Mouse (Mus musculus): ENCODE data around the gene Zbtb9. TPM values are rescaled to one million over a fixed set of nuclear protein-coding genes. Genes with fewer than 3 reads are reported as not detected.

Gene Zbtb9
- polyA plus RNA-seq, 1 experiment from 2014 or later = 9.1 TPM

GRCm38 (mm10) chr17:26959815-26960214, 13.2 kb upstream of the Zbtb9 start:
- ATAC-seq (ENCODE audit: low read depth) (no peak), DNase-seq (ENCODE audit: low spot score) (no peak)
- no peaks in the 10 kb centered on the region for H3K4me1 ChIP-seq (ENCODE audit: control insufficient read depth, insufficient read depth, low read length)
- H3K9ac ChIP-seq (ENCODE audit: low read depth, low read length) = no peak overlapping the region
- 96% methylated on average over 4 of the region's 4 CpGs for WGBS
- no peak overlapping the region for H3K4me2 ChIP-seq (ENCODE audit: low read depth, low read length)
- H3K9me3 ChIP-seq (ENCODE audit: control insufficient read depth, low read length) = no peaks in the 10 kb centered on the region
- no peaks in the 10 kb centered on the region for H3K27me3 ChIP-seq (replicated peaks; ENCODE audit: control insufficient read depth, insufficient read depth, low read length)
- H3K27ac ChIP-seq (replicated peaks; ENCODE audit: low read depth, low read length) = no peak overlapping the region
- H3K36me3 ChIP-seq (ENCODE audit: control insufficient read depth, insufficient read depth, low read length) = peaks cover 94% of the 10 kb centered on the region
- H3K4me3 ChIP-seq (ENCODE audit: low read depth, low read length) = no peak overlapping the region

DNA sequence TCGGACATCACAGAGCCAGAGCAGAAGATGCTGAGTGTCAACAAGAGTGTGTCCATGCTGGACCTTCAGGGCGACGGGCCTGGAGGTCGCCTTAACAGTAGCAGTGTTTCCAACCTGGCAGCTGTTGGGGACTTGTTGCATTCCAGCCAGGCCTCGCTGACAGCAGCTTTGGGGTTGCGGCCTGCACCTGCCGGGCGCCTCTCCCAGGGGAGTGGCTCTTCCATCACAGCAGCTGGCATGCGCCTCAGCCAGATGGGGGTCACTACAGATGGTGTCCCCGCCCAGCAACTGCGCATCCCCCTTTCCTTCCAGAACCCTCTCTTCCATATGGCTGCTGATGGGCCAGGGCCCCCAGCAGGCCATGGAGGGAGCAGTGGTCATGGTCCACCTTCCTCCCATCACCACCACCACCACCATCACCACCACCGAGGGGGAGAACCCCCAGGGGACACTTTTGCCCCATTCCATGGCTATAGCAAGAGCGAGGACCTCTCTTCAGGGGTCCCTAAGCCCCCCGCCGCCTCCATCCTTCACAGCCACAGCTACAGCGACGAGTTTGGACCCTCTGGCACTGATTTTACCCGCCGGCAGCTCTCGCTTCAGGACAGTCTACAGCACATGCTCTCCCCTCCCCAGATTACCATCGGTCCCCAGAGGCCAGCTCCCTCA, 11.3 kb upstream of the Zbtb9 start:
- Histone ChIP-seq H3K4me1 (ENCODE audit: control insufficient read depth, insufficient read depth, low read length) (no peaks in the 10 kb centered on the region), H3K9ac (ENCODE audit: low read depth, low read length) (no peak overlapping the region), H3K27ac (replicated peaks; ENCODE audit: low read depth, low read length) (no peak overlapping the region), H3K4me3 (ENCODE audit: low read depth, low read length) (no peak overlapping the region), H3K4me2 (ENCODE audit: low read depth, low read length) (no peak overlapping the region), H3K27me3 (replicated peaks; ENCODE audit: control insufficient read depth, insufficient read depth, low read length) (no peaks in the 10 kb centered on the region), H3K36me3 (ENCODE audit: control insufficient read depth, insufficient read depth, low read length) (peaks cover 92% of the 10 kb centered on the region), H3K9me3 (ENCODE audit: control insufficient read depth, low read length) (no peaks in the 10 kb centered on the region)
- 91% methylated on average over 17 of the region's 21 CpGs for WGBS
- ATAC-seq (ENCODE audit: low read depth) (peak; percentile 22; the same call in 1 of the 2 replicates), DNase-seq (ENCODE audit: low spot score) (peak; percentile 37)

GRCm38 (mm10) chr17:26966993-26967392, 6.0 kb upstream of the Zbtb9 start:
- Histone ChIP-seq H3K9ac (ENCODE audit: low read depth, low read length) (no peak overlapping the region), H3K4me2 (ENCODE audit: low read depth, low read length) (no peak overlapping the region), H3K4me3 (ENCODE audit: low read depth, low read length) (no peak overlapping the region), H3K27ac (replicated peaks; ENCODE audit: low read depth, low read length) (no peak overlapping the region), H3K4me1 (ENCODE audit: control insufficient read depth, insufficient read depth, low read length) (peaks cover 7% of the 10 kb centered on the region), H3K36me3 (ENCODE audit: control insufficient read depth, insufficient read depth, low read length) (peaks cover 64% of the 10 kb centered on the region), H3K27me3 (replicated peaks; ENCODE audit: control insufficient read depth, insufficient read depth, low read length) (no peaks in the 10 kb centered on the region), H3K9me3 (ENCODE audit: control insufficient read depth, low read length) (no peaks in the 10 kb centered on the region)
- no peak for ATAC-seq (ENCODE audit: low read depth)
- DNase-seq (ENCODE audit: low spot score) = no peak
- WGBS = 87% methylated on average over 11 of the region's 11 CpGs

- Histone ChIP-seq H3K4me1 (ENCODE audit: control insufficient read depth, insufficient read depth, low read length) (peaks cover 9% of the 10 kb centered on the region), H3K9me3 (ENCODE audit: control insufficient read depth, low read length) (no peaks in the 10 kb centered on the region), H3K4me3 (ENCODE audit: low read depth, low read length) (no peak overlapping the region), H3K4me2 (ENCODE audit: low read depth, low read length) (no peak overlapping the region), H3K9ac (ENCODE audit: low read depth, low read length) (no peak overlapping the region), H3K27ac (replicated peaks; ENCODE audit: low read depth, low read length) (no peak overlapping the region), H3K36me3 (ENCODE audit: control insufficient read depth, insufficient read depth, low read length) (peaks cover 59% of the 10 kb centered on the region), H3K27me3 (replicated peaks; ENCODE audit: control insufficient read depth, insufficient read depth, low read length) (no peaks in the 10 kb centered on the region)
- WGBS = 90% methylated on average over 6 of the region's 6 CpGs
- ATAC-seq (ENCODE audit: low read depth) = no peak
- no peak for DNase-seq (ENCODE audit: low spot score)
Measured at GRCm38 (mm10) chr17:26967477-26967876, 5.5 kb upstream of the Zbtb9 start.

GRCm38 (mm10) chr17:26968200-26968611, 4.8 kb upstream of the Zbtb9 start:
- WGBS = 80% methylated on average over 6 of the region's 6 CpGs

GRCm38 (mm10) chr17:26969257-26969656, 3.7 kb upstream of the Zbtb9 start:
- Histone ChIP-seq H3K4me3 (ENCODE audit: low read depth, low read length) (no peak overlapping the region), H3K27ac (replicated peaks; ENCODE audit: low read depth, low read length) (no peak overlapping the region), H3K9ac (ENCODE audit: low read depth, low read length) (no peak overlapping the region), H3K9me3 (ENCODE audit: control insufficient read depth, low read length) (no peaks in the 10 kb centered on the region), H3K36me3 (ENCODE audit: control insufficient read depth, insufficient read depth, low read length) (peaks cover 47% of the 10 kb centered on the region), H3K27me3 (replicated peaks; ENCODE audit: control insufficient read depth, insufficient read depth, low read length) (no peaks in the 10 kb centered on the region), H3K4me1 (ENCODE audit: control insufficient read depth, insufficient read depth, low read length) (peaks cover 16% of the 10 kb centered on the region), H3K4me2 (ENCODE audit: low read depth, low read length) (no peak overlapping the region)
- ATAC-seq (ENCODE audit: low read depth) = no peak
- no peak for DNase-seq (ENCODE audit: low spot score)
- WGBS = 88% methylated on average over 6 of the region's 6 CpGs

More at GRCm38 (mm10) chr17:26968200-26968611, 4.8 kb upstream of the Zbtb9 start:
- Histone ChIP-seq H3K4me2 (ENCODE audit: low read depth, low read length) (no peak overlapping the region), H3K4me1 (ENCODE audit: control insufficient read depth, insufficient read depth, low read length) (peaks cover 9% of the 10 kb centered on the region), H3K36me3 (ENCODE audit: control insufficient read depth, insufficient read depth, low read length) (peaks cover 52% of the 10 kb centered on the region), H3K27me3 (replicated peaks; ENCODE audit: control insufficient read depth, insufficient read depth, low read length) (no peaks in the 10 kb centered on the region), H3K27ac (replicated peaks; ENCODE audit: low read depth, low read length) (no peak overlapping the region), H3K9ac (ENCODE audit: low read depth, low read length) (no peak overlapping the region), H3K9me3 (ENCODE audit: control insufficient read depth, low read length) (no peaks in the 10 kb centered on the region), H3K4me3 (ENCODE audit: low read depth, low read length) (no peak overlapping the region)
- ATAC-seq (ENCODE audit: low read depth) (no peak), DNase-seq (ENCODE audit: low spot score) (no peak)

- Histone ChIP-seq H3K27me3 (replicated peaks; ENCODE audit: control insufficient read depth, insufficient read depth, low read length) (no peaks in the 10 kb centered on the region), H3K27ac (replicated peaks; ENCODE audit: low read depth, low read length) (no peak overlapping the region), H3K36me3 (ENCODE audit: control insufficient read depth, insufficient read depth, low read length) (peaks cover 47% of the 10 kb centered on the region), H3K4me3 (ENCODE audit: low read depth, low read length) (no peak overlapping the region), H3K4me1 (ENCODE audit: control insufficient read depth, insufficient read depth, low read length) (peaks cover 17% of the 10 kb centered on the region), H3K9ac (ENCODE audit: low read depth, low read length) (no peak overlapping the region), H3K4me2 (ENCODE audit: low read depth, low read length) (no peak overlapping the region), H3K9me3 (ENCODE audit: control insufficient read depth, low read length) (no peaks in the 10 kb centered on the region)
- no peak for ATAC-seq (ENCODE audit: low read depth)
- no peak for DNase-seq (ENCODE audit: low spot score)
- WGBS = 71% methylated on average over 8 of the region's 12 CpGs
Measured at GRCm38 (mm10) chr17:26970221-26970620, 2.7 kb upstream of the Zbtb9 start.

- Histone ChIP-seq H3K4me2 (ENCODE audit: low read depth, low read length) (peak overlapping the region; percentile 79), H3K27me3 (replicated peaks; ENCODE audit: control insufficient read depth, insufficient read depth, low read length) (no peaks in the 10 kb centered on the region), H3K4me3 (ENCODE audit: low read depth, low read length) (peak overlapping the region; percentile 73), H3K9me3 (ENCODE audit: control insufficient read depth, low read length) (no peaks in the 10 kb centered on the region), H3K27ac (replicated peaks; ENCODE audit: low read depth, low read length) (peak overlapping the region; percentile 85; the same call in 1 of the 2 replicates), H3K4me1 (ENCODE audit: control insufficient read depth, insufficient read depth, low read length) (peaks cover 17% of the 10 kb centered on the region), H3K36me3 (ENCODE audit: control insufficient read depth, insufficient read depth, low read length) (peaks cover 48% of the 10 kb centered on the region), H3K9ac (ENCODE audit: low read depth, low read length) (peak overlapping the region; percentile 74)
- WGBS = 45% methylated on average over 6 of the region's 8 CpGs
- ATAC-seq (ENCODE audit: low read depth) = no peak
- DNase-seq (ENCODE audit: low spot score) = no peak
Measured at GRCm38 (mm10) chr17:26971247-26971905, 1.6 kb upstream of the Zbtb9 start.

Data from embryonic facial prominence, embryonic 14.5 days (tissue).